Mouse (Mus musculus) CH12.LX (cell line): Measurements from ENCODE around the gene Gm1673. TPM values are rescaled to one million over a fixed set of nuclear protein-coding genes. Genes with fewer than 3 reads are reported as not detected.

Experiments
- DNase-seq: peaks from one replicate; pipeline ENCODE4 v3.0.0-alpha.2; 2013; ENCODE audit errors: extremely low read depth
- H3K27ac ChIP-seq: 2 replicates; pipeline ENCODE4 v1.5.1; 2012; ENCODE audit warnings: low read depth, mild to moderate bottlenecking, control low read depth, moderate library complexity; ENCODE audit not compliant: insufficient read depth
- H3K27me3 ChIP-seq: replicated peaks from 2 replicates; pipeline ENCODE3; 2012; ENCODE audit warnings: inconsistent platforms
- H3K36me3 ChIP-seq, 2 experiments: replicated peaks in 1 of 2; 2 replicates each; pipeline versions ENCODE3 to v1.6.1; 2012; ENCODE audit warnings: inconsistent platforms in 1 of 2, low read length in 1 of 2, mild to moderate bottlenecking in 1 of 2, mixed read lengths in 1 of 2, moderate library complexity in 1 of 2; ENCODE audit not compliant: control insufficient read depth in 1 of 2, insufficient read depth in 1 of 2
- H3K4me1 ChIP-seq, 2 experiments: 2 replicates each; pipeline ENCODE4 v1.6.1; 2012; ENCODE audit warnings: inconsistent platforms in 1 of 2, moderate library complexity in 1 of 2; ENCODE audit not compliant: insufficient read depth in 2 of 2, control insufficient read depth in 1 of 2
- H3K4me2 ChIP-seq: 2 replicates; pipeline ENCODE4 v1.6.1; 2012; ENCODE audit warnings: low read depth, mild to moderate bottlenecking, control low read depth; ENCODE audit not compliant: poor library complexity, insufficient read depth, severe bottlenecking
- H3K4me3 ChIP-seq, 3 experiments: fragments of 150-350 bp in 1 of 3; sonication (generic) in 1 of 3; replicated peaks in 1 of 3; 2 replicates each; pipeline versions ENCODE3 to v1.5.1; 2011 to 2012; ENCODE audit warnings: low read depth in 2 of 3, low read length in 2 of 3, mild to moderate bottlenecking in 2 of 3, moderate library complexity in 2 of 3, control low read depth in 1 of 3, improper control_type of control experiment in 1 of 3, inconsistent platforms in 1 of 3, mixed read lengths in 1 of 3; ENCODE audit not compliant: poor library complexity in 1 of 3
- H3K79me2 ChIP-seq: replicated peaks from 2 replicates; pipeline ENCODE4 v1.6.1; 2012; ENCODE audit warnings: mild to moderate bottlenecking, moderate library complexity; ENCODE audit not compliant: control insufficient read depth, poor library complexity, insufficient read depth, severe bottlenecking; ENCODE audit errors: extremely low read depth
- H3K9ac ChIP-seq: 2 replicates; pipeline ENCODE4 v1.6.1; 2012; ENCODE audit warnings: low read depth, mild to moderate bottlenecking, control low read depth, moderate library complexity; ENCODE audit not compliant: insufficient read depth
- H3K9me3 ChIP-seq: replicated peaks from 2 replicates; pipeline ENCODE3; 2012; ENCODE audit warnings: low read length, inconsistent platforms, mixed read lengths
- BHLHE40 ChIP-seq: IDR thresholded peaks from 2 replicates; pipeline ENCODE4 v1.6.1; 2011; ENCODE audit warnings: mild to moderate bottlenecking, low read depth, low read length, improper control_type of control experiment
- CHD2 ChIP-seq: IDR thresholded peaks from 2 replicates; pipeline ENCODE4 v1.6.1; 2011; ENCODE audit warnings: low read length, improper control_type of control experiment
- ELF1 ChIP-seq: IDR thresholded peaks from 2 replicates; pipeline ENCODE4 v1.6.1; 2014; ENCODE audit warnings: low read depth, mild to moderate bottlenecking, inconsistent platforms, low read length, improper control_type of control experiment
- EP300 ChIP-seq: IDR thresholded peaks from 2 replicates; pipeline ENCODE4 v1.6.1; 2011; ENCODE audit warnings: low read length, improper control_type of control experiment
- IRF4 ChIP-seq: IDR thresholded peaks from 2 replicates; pipeline ENCODE4 v1.6.1; 2014; ENCODE audit warnings: low read depth, mild to moderate bottlenecking, inconsistent platforms, low read length, improper control_type of control experiment
- MAX ChIP-seq: IDR thresholded peaks from 2 replicates; pipeline ENCODE4 v1.6.1; 2011; ENCODE audit warnings: low read length, improper control_type of control experiment
- POLR2AphosphoS2 ChIP-seq: IDR thresholded peaks from 2 replicates; pipeline ENCODE4 v1.6.1; 2011; ENCODE audit warnings: low read depth, low read length, improper control_type of control experiment
- SMC3 ChIP-seq: IDR thresholded peaks from 2 replicates; pipeline ENCODE4 v1.6.1; 2011; ENCODE audit warnings: low read depth, low read length, improper control_type of control experiment
- USF1 ChIP-seq: IDR thresholded peaks from 2 replicates; pipeline ENCODE4 v1.6.1; 2014; ENCODE audit warnings: low read depth, mild to moderate bottlenecking, inconsistent platforms, low read length, improper control_type of control experiment
- USF2 ChIP-seq: conservative IDR thresholded peaks from 2 replicates; pipeline ENCODE4 v1.6.1; 2011; ENCODE audit warnings: low read depth, low read length, improper control_type of control experiment
- ZMIZ1 ChIP-seq: IDR thresholded peaks from 2 replicates; pipeline ENCODE4 v1.6.1; 2012; ENCODE audit warnings: low read depth, mild to moderate bottlenecking, inconsistent platforms, low read length, improper control_type of control experiment
- ZNF384 ChIP-seq: IDR thresholded peaks from 2 replicates; pipeline ENCODE4 v1.6.1; 2012; ENCODE audit warnings: low read depth, low read length, improper control_type of control experiment, inconsistent platforms
- dilution Hi-C: fragments of 300-500 bp; cut with MboI; formaldehyde crosslinking; loops from 2 replicates; pipeline ENCODE4 v1.14.3; 2020; ENCODE audit warnings: low sequenced_read_pairs; ENCODE audit not compliant: extremely low pct_unique_long_range_greater_than_20kb, extremely low pct_ligation_motif_present
- in situ Hi-C: fragments of 300-500 bp; cut with MboI; formaldehyde crosslinking; loops from 3 replicates; pipeline ENCODE4 v1.14.3; 2019; ENCODE audit warnings: low sequenced_read_pairs, low pct_ligation_motif_present, low pct_unique_long_range_greater_than_20kb, mixed read lengths
- polyA plus RNA-seq: library from polyadenylated mRNA; unstranded; fragments of >175 nt; gene quantifications from 2 replicates; pipeline ENCODE4 v1.2.1, GENCODE M21; 2012; ENCODE audit warnings: low read depth; ENCODE audit not compliant: insufficient read length
- total RNA-seq, 2 experiments: library from RNA; depleted of rRNA; stranded (reverse); fragments of 300-350 nt in 1 of 2; fragments of >200 nt in 1 of 2; gene quantifications; 2 replicates each; pipeline ENCODE4 v1.2.3; 2012 to 2014

Gene Gm1673
- total RNA-seq (2012; rRNA removed) (not detected in 2 replicates), total RNA-seq (2014; rRNA removed) (not detected in 2 replicates), polyA plus RNA-seq (not detected in 2 replicates)

DNA sequence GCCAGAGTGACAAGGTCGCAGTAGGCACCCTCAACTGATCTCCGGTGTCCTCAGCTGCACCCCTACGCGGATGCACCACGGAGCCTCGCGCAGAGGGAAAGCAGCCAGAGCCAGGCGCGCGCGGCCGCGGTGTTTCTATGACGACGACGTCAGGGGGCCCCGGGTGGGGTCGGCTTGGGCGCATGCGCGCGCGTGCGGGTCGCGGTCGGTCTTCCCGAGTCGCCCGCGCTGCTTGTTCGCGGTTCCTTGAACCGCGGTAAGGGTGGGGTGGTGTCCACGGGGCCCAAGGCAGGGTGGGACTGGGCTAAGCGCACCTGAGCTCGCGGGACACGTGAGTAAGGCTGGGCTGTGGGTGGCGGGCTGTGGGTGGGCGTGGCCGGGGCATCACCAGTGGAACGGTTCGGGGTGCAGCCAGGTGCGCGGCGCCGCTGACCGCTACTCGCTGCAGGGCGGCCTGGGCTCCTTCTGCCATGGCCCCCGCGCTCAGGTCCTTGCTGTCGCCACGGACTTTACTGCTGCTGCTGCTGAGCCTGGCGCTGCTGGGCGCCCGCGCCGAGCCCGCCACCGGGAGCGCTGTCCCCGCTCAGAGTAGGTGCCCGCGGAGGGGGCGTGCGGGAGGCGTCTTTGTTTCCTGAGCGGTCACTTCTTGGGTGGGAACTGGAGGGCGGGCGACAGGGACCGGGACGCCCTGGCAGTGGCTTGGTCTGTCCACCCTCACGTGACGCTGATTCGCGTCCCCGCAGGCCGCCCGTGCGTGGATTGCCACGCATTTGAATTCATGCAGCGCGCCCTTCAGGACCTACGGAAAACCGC is at the start of gene Gm1673:
TSS of gene Gm1673 (plus strand) at position 125 of the 813 bp plus-strand sequence.
- Histone ChIP-seq H3K27ac (no peak within 1 kb of the TSS), H3K4me3 (no peak within 1 kb of the TSS), H3K27me3 (no peaks in the 10 kb centered on the region), H3K9ac (no peak within 1 kb of the TSS), H3K36me3 (no peaks in the 10 kb centered on the region), H3K9me3 (peaks cover 8% of the 10 kb centered on the region), H3K79me2 (no peaks in the 10 kb centered on the region), H3K4me2 (no peak within 1 kb of the TSS), H3K4me1 (no peaks in the 10 kb centered on the region)
- DNase-seq: no peak
- in situ Hi-C loops (no loop called here), dilution Hi-C loops (no loop called here)
- no peak for TF ChIP-seq BHLHE40
- no peak for TF ChIP-seq POLR2AphosphoS2
- no peak for TF ChIP-seq IRF4
- no peak for TF ChIP-seq ELF1
- no peak for TF ChIP-seq CHD2
- no peak for TF ChIP-seq ZMIZ1
- no peak for TF ChIP-seq USF2
- no peak for TF ChIP-seq USF1

DNA sequence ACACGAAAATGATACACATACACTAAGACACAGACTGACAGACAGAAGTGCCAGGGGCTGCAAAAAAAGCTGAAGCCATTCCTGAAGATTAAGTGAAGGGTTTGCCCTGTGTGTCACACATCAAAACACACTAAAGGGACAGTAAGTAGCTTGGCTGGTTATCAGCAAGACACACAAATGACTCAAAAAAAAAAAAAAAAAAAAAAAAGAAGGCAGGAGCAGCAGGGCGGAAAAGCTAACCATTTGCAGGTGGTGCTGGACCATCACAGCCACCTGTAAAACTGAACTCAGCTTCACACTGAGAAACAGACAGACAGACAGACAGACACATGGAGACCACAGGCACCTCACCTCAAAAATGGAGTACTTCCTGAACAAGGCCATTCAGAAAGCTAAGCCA is 49.2 kb upstream of the Gm1673 start:
- peaks cover 49% of the 10 kb centered on the region for H3K79me2 ChIP-seq
- H3K27me3 ChIP-seq: no peaks in the 10 kb centered on the region
- DNase-seq: no peak
- H3K4me2 ChIP-seq: peak overlapping the region; percentile 93
- H3K9me3 ChIP-seq: peaks cover 6% of the 10 kb centered on the region
- dilution Hi-C loops (no loop called here), in situ Hi-C loops (no loop called here)
- no peak overlapping the region for H3K9ac ChIP-seq
- TF ChIP-seq ZNF384: peak; percentile 88
- TF ChIP-seq EP300: no peak
- no peak for TF ChIP-seq USF1
- H3K4me1 ChIP-seq: peaks cover 2 to 42% of the 10 kb centered on the region in 2 experiments; a peak in 3 of 4 replicates
- peaks cover 17 to 42% of the 10 kb centered on the region in 2 experiments for H3K36me3 ChIP-seq
- peak overlapping the region; percentile 7 to 97 (median 82) for H3K4me3 ChIP-seq
- no peak overlapping the region for H3K27ac ChIP-seq

DNA sequence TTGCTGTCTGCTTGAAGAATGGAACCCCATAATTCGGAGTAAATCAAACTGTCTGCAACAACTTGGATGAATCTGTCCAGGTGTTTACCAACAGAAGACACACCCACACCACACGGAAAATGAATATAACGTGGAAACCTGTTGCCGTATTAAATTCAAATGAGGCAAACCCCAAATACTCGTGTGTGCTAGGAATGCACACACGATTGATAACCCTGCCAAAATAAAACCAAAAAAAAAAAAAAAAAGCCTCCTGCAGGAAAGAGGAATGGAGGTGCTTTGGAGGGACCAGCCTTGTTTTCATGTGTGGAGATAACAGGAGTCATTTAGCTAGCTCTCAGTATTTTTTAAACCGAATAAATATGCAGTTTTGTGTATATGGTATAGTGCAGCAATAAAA is 48.4 kb upstream of the Gm1673 start:
- Histone ChIP-seq H3K4me1 (peaks cover 2 to 42% of the 10 kb centered on the region in 2 experiments; a peak in 3 of 4 replicates), H3K27ac (no peak overlapping the region), H3K4me2 (peak overlapping the region; percentile 93), H3K27me3 (no peaks in the 10 kb centered on the region), H3K9me3 (peaks cover 11% of the 10 kb centered on the region), H3K9ac (peak overlapping the region; percentile 59; the same call in 1 of the 2 replicates), H3K79me2 (peaks cover 45% of the 10 kb centered on the region), H3K4me3 (peak overlapping the region; percentile 82 to 97 (median 84)), H3K36me3 (peaks cover 15 to 41% of the 10 kb centered on the region in 2 experiments)
- no peak for TF ChIP-seq MAX
- no peak for TF ChIP-seq SMC3
- in situ Hi-C loops (no loop called here), dilution Hi-C loops (no loop called here)
- DNase-seq: no peak
